Mouse (Mus musculus): ENCODE results near the gene Abhd17c. TPM values are rescaled to one million over a fixed set of nuclear protein-coding genes. Genes with fewer than 3 reads are reported as not detected.

Gene Abhd17c
- polyA plus RNA-seq, 1 experiment = 19.4 TPM

DNA sequence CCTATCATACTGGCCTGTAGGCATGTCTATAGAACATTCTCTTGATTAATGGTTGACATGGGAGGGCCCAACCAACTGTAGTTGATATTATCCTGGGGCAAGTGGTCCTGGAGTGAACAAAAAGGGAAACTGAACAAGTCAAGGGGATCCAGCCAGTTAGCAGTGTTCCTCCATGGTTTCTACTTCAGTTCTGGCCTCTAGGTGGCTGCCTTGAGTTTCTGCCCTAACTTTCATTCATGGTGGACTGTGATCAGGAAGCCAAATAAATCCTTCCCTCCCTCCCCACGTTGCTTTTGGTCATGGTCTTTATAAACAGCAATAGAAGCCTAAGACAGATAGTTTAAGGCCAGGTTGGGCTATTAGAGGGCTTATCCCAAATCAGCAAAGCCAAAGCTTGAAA is 61.9 kb downstream of the Abhd17c start:
- Histone ChIP-seq H3K27ac (ENCODE audit: control insufficient read depth, insufficient read depth, low read depth, low read length) (no peak overlapping the region), H3K36me3 (ENCODE audit: control insufficient read depth, insufficient read depth, low read length) (no peaks in the 10 kb centered on the region), H3K27me3 (ENCODE audit: control insufficient read depth, insufficient read depth, low read length) (no peaks in the 10 kb centered on the region), H3K4me1 (ENCODE audit: control insufficient read depth, insufficient read depth, low read length) (peaks cover 7% of the 10 kb centered on the region), H3K4me3 (ENCODE audit: control insufficient read depth, low read depth, low read length) (no peak overlapping the region)
- no peak for TF ChIP-seq POLR2A (IDR thresholded peaks at IDR 0.05; ENCODE audit: control insufficient read depth, low read depth, low read length)
- TF ChIP-seq CTCF (IDR thresholded peaks at IDR 0.05; ENCODE audit: control insufficient read depth, insufficient read depth, insufficient replicate concordance, low read depth, low read length) = no peak

DNA sequence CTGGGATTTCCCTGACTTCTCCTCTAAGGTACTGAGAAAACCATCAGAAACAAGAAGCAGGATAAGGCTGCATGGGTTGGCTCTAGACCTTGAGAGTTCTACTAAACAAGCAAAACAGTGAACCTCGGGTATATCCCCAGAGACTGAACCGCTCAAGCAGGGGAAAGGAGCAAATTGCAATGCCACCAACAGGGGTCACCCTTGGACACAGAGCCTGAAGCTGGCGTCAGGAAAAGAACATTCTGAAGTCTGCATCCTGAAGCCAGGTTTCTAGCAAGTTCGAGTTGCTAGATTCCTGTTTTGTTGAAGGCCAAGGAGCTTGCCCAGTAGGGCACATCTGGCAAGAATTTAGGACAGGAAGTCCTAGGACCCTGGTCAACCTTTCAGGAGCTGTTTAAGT is 62.7 kb downstream of the Abhd17c start:
- Histone ChIP-seq H3K4me3 (ENCODE audit: control insufficient read depth, low read depth, low read length) (no peak overlapping the region), H3K27me3 (ENCODE audit: control insufficient read depth, insufficient read depth, low read length) (no peaks in the 10 kb centered on the region), H3K4me1 (ENCODE audit: control insufficient read depth, insufficient read depth, low read length) (peaks cover 7% of the 10 kb centered on the region), H3K27ac (ENCODE audit: control insufficient read depth, insufficient read depth, low read depth, low read length) (no peak overlapping the region), H3K36me3 (ENCODE audit: control insufficient read depth, insufficient read depth, low read length) (no peaks in the 10 kb centered on the region)
- TF ChIP-seq POLR2A (IDR thresholded peaks at IDR 0.05; ENCODE audit: control insufficient read depth, low read depth, low read length) (no peak), CTCF (IDR thresholded peaks at IDR 0.05; ENCODE audit: control insufficient read depth, insufficient read depth, insufficient replicate concordance, low read depth, low read length) (peak; percentile 47; the same call in 1 of the 2 replicates)

DNA sequence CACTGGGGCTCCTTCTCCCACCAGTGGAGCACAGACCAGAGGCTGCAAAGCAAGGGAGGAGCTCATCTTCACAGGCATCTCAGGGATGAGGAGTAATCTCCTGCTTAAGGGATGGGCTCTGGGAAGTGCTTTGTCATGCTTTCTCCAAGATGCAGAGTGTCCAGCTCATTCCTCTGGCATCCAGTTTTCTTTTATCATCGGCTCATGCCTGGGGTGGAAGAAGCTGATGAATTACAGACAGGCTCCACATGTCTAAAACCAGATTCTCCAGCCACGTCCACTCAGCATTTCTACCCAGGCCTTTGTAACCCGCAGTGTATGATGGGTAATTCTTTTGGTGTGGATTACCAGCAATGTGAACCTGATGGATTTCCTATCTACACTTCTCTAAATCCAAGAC is 63.5 kb downstream of the Abhd17c start:
- Histone ChIP-seq H3K27ac (ENCODE audit: control insufficient read depth, insufficient read depth, low read depth, low read length) (no peak overlapping the region), H3K4me3 (ENCODE audit: control insufficient read depth, low read depth, low read length) (no peak overlapping the region), H3K4me1 (ENCODE audit: control insufficient read depth, insufficient read depth, low read length) (peaks cover 7% of the 10 kb centered on the region), H3K36me3 (ENCODE audit: control insufficient read depth, insufficient read depth, low read length) (no peaks in the 10 kb centered on the region), H3K27me3 (ENCODE audit: control insufficient read depth, insufficient read depth, low read length) (no peaks in the 10 kb centered on the region)
- no peak for TF ChIP-seq POLR2A (IDR thresholded peaks at IDR 0.05; ENCODE audit: control insufficient read depth, low read depth, low read length)
- no peak for TF ChIP-seq CTCF (IDR thresholded peaks at IDR 0.05; ENCODE audit: control insufficient read depth, insufficient read depth, insufficient replicate concordance, low read depth, low read length)

DNA sequence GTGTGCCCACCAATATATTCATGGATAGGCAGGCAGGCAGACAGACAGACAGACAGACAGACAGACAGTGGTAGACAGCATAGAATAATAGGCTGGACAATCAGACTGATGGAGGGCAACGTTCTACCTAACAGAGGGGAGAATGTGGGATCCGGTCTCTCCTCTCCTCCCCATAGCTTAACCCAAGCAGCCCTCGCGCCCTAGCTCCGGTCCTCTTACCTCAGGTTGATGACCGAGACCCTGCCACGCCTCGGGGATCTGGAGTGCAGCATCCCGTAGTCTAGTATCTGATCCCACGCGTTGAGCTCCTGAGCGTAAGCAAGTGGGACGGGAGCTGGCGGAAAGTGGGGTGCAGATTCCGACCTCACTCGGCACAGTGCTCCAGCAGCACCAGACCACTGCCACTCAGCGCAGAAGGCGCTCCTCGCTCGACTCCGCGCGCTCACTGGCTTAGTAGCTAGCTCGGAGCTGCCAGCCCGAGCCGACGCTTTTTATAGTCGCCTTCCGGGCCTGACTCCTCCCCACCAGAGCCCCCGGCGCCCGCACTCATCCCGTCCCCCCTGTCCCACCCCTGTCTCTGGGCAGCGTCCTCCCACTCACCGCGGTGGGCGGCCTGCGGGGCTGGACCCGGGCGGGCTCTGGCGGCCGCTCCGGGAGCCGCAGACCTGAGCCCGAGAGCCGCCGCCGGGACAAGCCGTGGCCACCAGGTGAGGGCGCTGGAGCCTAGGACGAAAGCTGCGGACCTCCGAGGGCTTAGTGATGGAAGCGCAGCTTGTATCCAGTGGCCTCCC is 65.5 kb downstream of the Abhd17c start, which contains the start of gene Cemip:
TSS of gene Cemip (minus strand) at position 464 of the 791 bp plus-strand sequence.
- Histone ChIP-seq H3K27ac (ENCODE audit: control insufficient read depth, insufficient read depth, low read depth, low read length) (no peak within 1 kb of the TSS), H3K4me3 (ENCODE audit: control insufficient read depth, low read depth, low read length) (peak within 1 kb of the TSS; percentile 2), H3K27me3 (ENCODE audit: control insufficient read depth, insufficient read depth, low read length) (no peaks in the 10 kb centered on the region), H3K36me3 (ENCODE audit: control insufficient read depth, insufficient read depth, low read length) (no peaks in the 10 kb centered on the region), H3K4me1 (ENCODE audit: control insufficient read depth, insufficient read depth, low read length) (peaks cover 7% of the 10 kb centered on the region)
- TF ChIP-seq POLR2A (IDR thresholded peaks at IDR 0.05; ENCODE audit: control insufficient read depth, low read depth, low read length) (no peak), CTCF (IDR thresholded peaks at IDR 0.05; ENCODE audit: control insufficient read depth, insufficient read depth, insufficient replicate concordance, low read depth, low read length) (peak; percentile 28; the same call in 1 of the 2 replicates)

DNA sequence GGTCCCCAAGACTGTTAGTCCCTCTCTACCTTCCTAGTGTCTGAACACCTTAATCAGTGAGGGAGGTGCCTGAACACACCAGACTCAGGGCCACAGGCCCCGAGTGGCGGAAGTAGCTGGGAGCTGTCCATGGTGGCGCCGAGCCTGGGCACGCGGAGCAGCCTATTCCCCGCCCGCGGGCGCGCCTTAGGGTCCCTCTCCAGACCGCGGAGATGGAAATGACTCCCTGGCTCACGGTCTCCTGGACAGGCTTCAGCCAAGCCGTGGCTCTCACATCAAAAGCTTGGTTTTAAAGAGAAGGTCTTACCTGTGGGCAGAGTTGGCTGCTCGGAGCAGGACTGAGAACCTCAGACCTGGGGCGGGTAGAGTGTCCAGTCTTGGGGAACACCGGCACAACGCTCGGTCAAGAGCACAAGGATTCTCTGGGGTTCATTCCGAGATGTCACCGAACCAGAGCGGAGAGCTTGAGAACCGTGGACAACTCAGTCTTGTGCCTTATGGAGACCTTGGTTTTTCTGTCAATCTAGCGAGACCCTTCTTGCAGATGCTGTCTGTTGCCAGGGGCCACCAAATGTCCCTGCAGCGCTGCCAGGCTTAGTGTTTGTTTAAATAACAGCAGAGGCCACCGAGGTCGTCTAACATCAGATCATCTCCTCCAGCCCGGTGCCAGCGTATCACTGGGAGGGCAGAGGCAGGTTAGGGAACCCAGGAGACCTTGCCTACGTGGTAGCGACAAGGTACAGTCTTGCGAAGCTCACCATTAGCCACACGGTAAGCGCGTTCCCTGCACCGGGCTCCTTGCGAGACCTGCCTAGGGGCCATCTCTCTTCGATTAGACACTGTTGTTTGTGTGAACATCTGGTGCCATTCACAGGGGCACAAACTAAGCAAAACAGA is 66.4 kb downstream of the Abhd17c start:
- no peaks in the 10 kb centered on the region for H3K27me3 ChIP-seq (ENCODE audit: control insufficient read depth, insufficient read depth, low read length)

DNA sequence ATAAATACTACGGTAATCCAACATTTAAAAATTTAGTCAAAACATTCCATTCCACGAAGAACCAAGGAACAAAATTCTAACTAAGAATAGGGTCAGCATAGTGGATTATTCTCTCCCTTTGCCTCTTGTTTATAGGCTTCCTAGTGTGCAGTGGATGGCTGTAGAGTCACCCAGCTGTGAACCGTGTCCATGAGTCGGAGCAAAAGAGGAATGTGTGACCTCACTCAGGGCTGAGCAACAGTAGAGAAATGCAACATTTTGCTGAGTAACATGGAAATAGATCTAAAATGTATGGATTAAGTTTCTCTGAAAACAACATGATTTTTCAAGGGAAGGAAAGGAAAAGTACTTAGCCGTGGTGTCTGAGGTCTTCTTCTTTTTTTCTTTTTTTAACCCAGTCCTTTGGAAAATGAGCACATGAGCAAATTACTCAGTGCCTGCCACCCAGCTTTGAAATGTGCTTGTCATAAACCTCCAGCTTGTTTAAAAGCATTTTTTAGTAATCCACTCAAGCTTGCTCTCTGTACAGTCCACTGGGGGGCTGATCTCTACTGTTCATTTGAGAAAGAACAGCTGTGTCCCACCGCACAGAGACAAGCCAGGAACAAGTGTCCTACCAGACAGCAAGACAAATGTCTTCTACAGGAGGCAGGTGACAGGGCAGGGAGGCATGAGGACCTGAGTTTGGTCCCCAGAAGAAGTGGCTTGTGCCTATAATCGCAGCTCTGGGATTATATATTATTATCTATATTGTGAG is 74.3 kb downstream of the Abhd17c start:
- Histone ChIP-seq H3K4me1 (ENCODE audit: control insufficient read depth, insufficient read depth, low read length) (no peaks in the 10 kb centered on the region), H3K27me3 (ENCODE audit: control insufficient read depth, insufficient read depth, low read length) (no peaks in the 10 kb centered on the region), H3K36me3 (ENCODE audit: control insufficient read depth, insufficient read depth, low read length) (no peaks in the 10 kb centered on the region), H3K27ac (ENCODE audit: control insufficient read depth, insufficient read depth, low read depth, low read length) (no peak overlapping the region), H3K4me3 (ENCODE audit: control insufficient read depth, low read depth, low read length) (no peak overlapping the region)
- TF ChIP-seq CTCF (IDR thresholded peaks at IDR 0.05; ENCODE audit: control insufficient read depth, insufficient read depth, insufficient replicate concordance, low read depth, low read length) (no peak), POLR2A (IDR thresholded peaks at IDR 0.05; ENCODE audit: control insufficient read depth, low read depth, low read length) (no peak)

More for the DNA sequence above, 66.4 kb downstream of the Abhd17c start:
- Histone ChIP-seq H3K36me3 (ENCODE audit: control insufficient read depth, insufficient read depth, low read length) (no peaks in the 10 kb centered on the region), H3K27ac (ENCODE audit: control insufficient read depth, insufficient read depth, low read depth, low read length) (no peak overlapping the region), H3K4me1 (ENCODE audit: control insufficient read depth, insufficient read depth, low read length) (peaks cover 7% of the 10 kb centered on the region), H3K4me3 (ENCODE audit: control insufficient read depth, low read depth, low read length) (no peak overlapping the region)
- no peak for TF ChIP-seq POLR2A (IDR thresholded peaks at IDR 0.05; ENCODE audit: control insufficient read depth, low read depth, low read length)
- TF ChIP-seq CTCF (IDR thresholded peaks at IDR 0.05; ENCODE audit: control insufficient read depth, insufficient read depth, insufficient replicate concordance, low read depth, low read length) = no peak
